Mouse (Mus musculus): ENCODE measurements at regions not wholly inside any gene's neighbourhood (a gene's known extent, or its start where the extent isn't known, plus 50 kb on each side); places are given as distances from the start of the nearest gene placed in this dataset.

- peak; percentile 63 for DNase-seq (ENCODE audit: low spot score)
Measured at GRCm38 (mm10) chr13:91370441-91370840, 89.6 kb upstream of the Ssbp2 start.

- DNase-seq (ENCODE audit: low spot score) = peak; percentile 97
Measured at GRCm38 (mm10) chr13:91370886-91371595, 89.0 kb upstream of the Ssbp2 start.

- no peak for DNase-seq (ENCODE audit: low spot score)
Measured at GRCm38 (mm10) chr13:91371596-91371987, 88.5 kb upstream of the Ssbp2 start.

GRCm38 (mm10) chr13:91372130-91372875 lies 87.8 kb upstream of the Ssbp2 start:
- DNase-seq (ENCODE audit: low spot score) = no peak

- peak; percentile 85 for DNase-seq (ENCODE audit: low spot score)
Measured at GRCm38 (mm10) chr13:91374141-91374540, 85.9 kb upstream of the Ssbp2 start.

GRCm38 (mm10) chr13:91376556-91376955 lies 83.5 kb upstream of the Ssbp2 start:
- no peak for DNase-seq (ENCODE audit: low spot score)

GRCm38 (mm10) chr13:91377428-91377827 lies 82.7 kb upstream of the Ssbp2 start:
- no peak for DNase-seq (ENCODE audit: low spot score)

GRCm38 (mm10) chr13:91377972-91378371 lies 82.1 kb upstream of the Ssbp2 start:
- DNase-seq (ENCODE audit: low spot score) = no peak

- no peak for DNase-seq (ENCODE audit: low spot score)
Measured at GRCm38 (mm10) chr13:91385393-91385792, 74.7 kb upstream of the Ssbp2 start.

GRCm38 (mm10) chr13:91387913-91388312 lies 72.2 kb upstream of the Ssbp2 start:
- DNase-seq (ENCODE audit: low spot score) = no peak

GRCm38 (mm10) chr13:91403632-91404031 lies 56.5 kb upstream of the Ssbp2 start:
- no peak for DNase-seq (ENCODE audit: low spot score)

- DNase-seq (ENCODE audit: low spot score) = no peak
Measured at GRCm38 (mm10) chr13:91405027-91405426, 55.1 kb upstream of the Ssbp2 start.

- no peak for DNase-seq (ENCODE audit: low spot score)
Measured at GRCm38 (mm10) chr13:91410116-91410515, 50.0 kb upstream of the Ssbp2 start.

Measured in testis, postnatal 10 days (tissue).